Mouse (Mus musculus) megakaryocyte, embryonic 14.5 days (primary cell): ENCODE data around the gene Svep1.

Experiments
- FLI1 ChIP-seq: IDR thresholded peaks from 2 replicates; pipeline ENCODE4 v1.6.1; 2012; ENCODE audit warnings: low read length, inconsistent platforms, mixed read lengths
- GATA1 ChIP-seq: IDR thresholded peaks from 3 replicates; pipeline ENCODE4 v1.6.1; 2012; ENCODE audit warnings: mixed read lengths, low read length, inconsistent platforms, borderline replicate concordance

- TF ChIP-seq GATA1 (no peak), FLI1 (no peak)
These were observed 67.4 kb downstream of the Svep1 start for GRCm38 (mm10) chr4:58139241-58139640.
